Comparison of ENCODE assay signal across 30 mouse cellular contexts in genomic region chr11:50336126-50336525, GRCm38 (mm10). TPM values are rescaled to one million over a fixed set of nuclear protein-coding genes. Genes with fewer than 3 reads are reported as not detected.
A peak's percentile ranks its signal among the peaks of the same experiment; 100 is the strongest.
DNase-seq lines count a peak whose midpoint lies in the region; ATAC-seq and TF ChIP-seq lines count a peak whose summit lies in the region.
"Had no signal": no experiment of that assay in that cellular context is flagged by ENCODE, and none has a peak within 500 bp of the region (broad histone marks: within the 10 kb centered on the region; RNA-seq: fewer than 3 reads in every experiment).

No protein-coding gene starts in this region.

- TF ChIP-seq CTCF in stomach, postnatal 0 days (IDR thresholded peaks at IDR 0.05; ENCODE audit: low read depth) = no peak
- TF ChIP-seq CTCF in left cerebral cortex, adult 2 months (IDR thresholded peaks at IDR 0.05) = no peak

- H3K9me3 ChIP-seq in intestine, embryonic 16.5 days (ENCODE audit: control insufficient read depth, low read length) = no peaks in the 10 kb centered on the region
- H3K9me3 ChIP-seq in stomach, postnatal 0 days (ENCODE audit: control insufficient read depth, low read length) = no peaks in the 10 kb centered on the region
- H3K9me3 ChIP-seq: embryonic facial prominence, embryonic 12.5 days; embryonic facial prominence, embryonic 15.5 days; G1E; hindbrain, embryonic 12.5 days; hindbrain, embryonic 15.5 days had no signal

- H3K4me1 ChIP-seq in intestine, embryonic 16.5 days (ENCODE audit: control insufficient read depth, insufficient read depth, low read length) = no peaks in the 10 kb centered on the region
- H3K4me1 ChIP-seq in stomach, postnatal 0 days (replicated peaks; ENCODE audit: control insufficient read depth, insufficient read depth) = no peaks in the 10 kb centered on the region
- H3K4me1 ChIP-seq: embryonic facial prominence, embryonic 12.5 days; embryonic facial prominence, embryonic 15.5 days; hindbrain, embryonic 12.5 days; hindbrain, embryonic 15.5 days had no signal

- H3K4me3 ChIP-seq in intestine, embryonic 16.5 days (ENCODE audit: low read length) = no peak overlapping the region
- no peak overlapping the region for H3K4me3 ChIP-seq in stomach, postnatal 0 days (ENCODE audit: low read depth, low read length)
- no peak overlapping the region for H3K4me3 ChIP-seq in left cerebral cortex, adult 2 months
- H3K4me3 ChIP-seq: embryonic facial prominence, embryonic 12.5 days; embryonic facial prominence, embryonic 15.5 days; gastrocnemius, adult 2 months; hindbrain, embryonic 12.5 days; hindbrain, embryonic 15.5 days had no signal

- no peak for TF ChIP-seq EP300 in stomach, postnatal 0 days (optimal IDR thresholded peaks at IDR 0.05)

- ATAC-seq in intestine, embryonic 16.5 days = peak; percentile 74
- peak; percentile 54 for ATAC-seq in stomach, postnatal 0 days (ENCODE audit: low FRiP score, low TSS enrichment)
- ATAC-seq: forebrain, embryonic 14.5 days; forebrain, postnatal 0 days had no signal

- WGBS in intestine, embryonic 16.5 days = 39% methylated on average over 1 of the region's 1 CpGs
- WGBS in stomach, postnatal 0 days = 4% methylated on average over 1 of the region's 1 CpGs

- no peaks in the 10 kb centered on the region for H3K36me3 ChIP-seq in intestine, embryonic 16.5 days (ENCODE audit: control insufficient read depth, insufficient read depth, low read length)
- no peaks in the 10 kb centered on the region for H3K36me3 ChIP-seq in stomach, postnatal 0 days (ENCODE audit: control insufficient read depth, insufficient read depth, low read length)
- H3K36me3 ChIP-seq: embryonic facial prominence, embryonic 12.5 days; embryonic facial prominence, embryonic 15.5 days; G1E; hindbrain, embryonic 12.5 days; hindbrain, embryonic 15.5 days had no signal

- no peaks in the 10 kb centered on the region for H3K27me3 ChIP-seq in intestine, embryonic 16.5 days (replicated peaks; ENCODE audit: control insufficient read depth, insufficient read depth, low read length)
- H3K27me3 ChIP-seq in stomach, postnatal 0 days (ENCODE audit: control insufficient read depth, insufficient read depth, low read length) = no peaks in the 10 kb centered on the region
- H3K27me3 ChIP-seq: CH12.LX; embryonic facial prominence, embryonic 12.5 days; embryonic facial prominence, embryonic 15.5 days; hindbrain, embryonic 12.5 days; hindbrain, embryonic 15.5 days had no signal

- peak; percentile 39 for DNase-seq in testis, postnatal 14 days (ENCODE audit: low spot score)
- no peak for DNase-seq in testis, postnatal 10 days (ENCODE audit: low spot score)
- DNase-seq in stomach, postnatal 0 days (ENCODE audit: low spot score) = no peak
- no peak for DNase-seq in cerebellum, postnatal 14 days
- no peak for DNase-seq in left cerebral cortex, adult 2 months (ENCODE audit: extremely low spot score in 1 of 2, low spot score in 2 of 2)
- DNase-seq: adrenal gland, adult 8-10 months; adrenal gland, postnatal 25 days; B cell, adult 2 months; cerebellum, adult 18-20 months; cerebellum, adult 9-10 months; cerebellum, postnatal 25 days; forebrain, postnatal 0 days; gastrocnemius, adult 2 months; gastrocnemius, postnatal 14 days had no signal

- no peak overlapping the region for H3K27ac ChIP-seq in intestine, embryonic 16.5 days (ENCODE audit: low read length)
- H3K27ac ChIP-seq in stomach, postnatal 0 days (replicated peaks) = no peak overlapping the region
- no peak overlapping the region for H3K27ac ChIP-seq in left cerebral cortex, adult 2 months
- H3K27ac ChIP-seq: embryonic facial prominence, embryonic 12.5 days; embryonic facial prominence, embryonic 15.5 days; gastrocnemius, adult 2 months; hindbrain, embryonic 12.5 days; hindbrain, embryonic 15.5 days had no signal

- H3K4me2 ChIP-seq in intestine, embryonic 16.5 days (ENCODE audit: low read depth, low read length) = no peak overlapping the region
- H3K4me2 ChIP-seq in stomach, postnatal 0 days (replicated peaks; ENCODE audit: low read depth) = no peak overlapping the region
- H3K4me2 ChIP-seq: embryonic facial prominence, embryonic 12.5 days; embryonic facial prominence, embryonic 15.5 days; heart, embryonic 11.5 days; hindbrain, embryonic 12.5 days; hindbrain, embryonic 15.5 days had no signal

- H3K9ac ChIP-seq in intestine, embryonic 16.5 days (ENCODE audit: low read depth, low read length) = no peak overlapping the region
- no peak overlapping the region for H3K9ac ChIP-seq in stomach, postnatal 0 days (ENCODE audit: low read length)
- H3K9ac ChIP-seq: embryonic facial prominence, embryonic 12.5 days; embryonic facial prominence, embryonic 15.5 days; forebrain, postnatal 0 days; hindbrain, embryonic 12.5 days; hindbrain, embryonic 15.5 days had no signal

- intact Hi-C loops in left cerebral cortex, adult 2 months (cut with DNase I) = no loop called here

RNA-seq across cellular contexts. Expression of gene Canx, which starts 10.7 kb away (rescaled TPM):
- 347 and 362 TPM in 2 replicates for polyA plus RNA-seq in intestine, embryonic 16.5 days (2015; fragmentation: Nextera tagmentation; extraction: Ambion mirVana)
- polyA plus RNA-seq in stomach, postnatal 0 days (2015; fragmentation: Nextera tagmentation; extraction: Ambion mirVana) = 171 and 181 TPM in 2 replicates
- 100 to 1,000 TPM; 387 to 418 TPM for total RNA-seq in left cerebral cortex, adult 2 months (2021)

RNA-seq across cellular contexts. Expression of gene Cby3, which starts 18.1 kb away (rescaled TPM):
- polyA plus RNA-seq in intestine, embryonic 16.5 days (2015; fragmentation: Nextera tagmentation; extraction: Ambion mirVana) = 0.20 and 0.21 TPM in 2 replicates
- 0.15 and 0.28 TPM in 2 replicates for polyA plus RNA-seq in stomach, postnatal 0 days (2015; fragmentation: Nextera tagmentation; extraction: Ambion mirVana)
- total RNA-seq in left cerebral cortex, adult 2 months (2021) = not detected
- total RNA-seq: adrenal gland, adult 8-10 months; adrenal gland, postnatal 25 days; CH12.LX; common myeloid progenitor, adult 5-6 weeks; forebrain, postnatal 0 days; G1E; gastrocnemius, adult 2 months; gastrocnemius, postnatal 14 days; gastrocnemius, postnatal 4 days; heart, adult 8-10 months; heart, postnatal 25 days; hematopoietic stem cell, adult 5-6 weeks had no signal
- polyA plus RNA-seq: G1E; heart, embryonic 11.5 days; heart, embryonic 14.5 days; heart, postnatal 0 days had no signal

RNA-seq across cellular contexts. Expression of gene Hnrnph1, which starts 40.7 kb away (rescaled TPM):
- polyA plus RNA-seq in intestine, embryonic 16.5 days (2015; fragmentation: Nextera tagmentation; extraction: Ambion mirVana) = 243 and 262 TPM in 2 replicates
- polyA plus RNA-seq in stomach, postnatal 0 days (2015; fragmentation: Nextera tagmentation; extraction: Ambion mirVana) = 113 and 115 TPM in 2 replicates
- total RNA-seq in left cerebral cortex, adult 2 months (2021) = 100 to 1,000 TPM; 272 to 274 TPM

RNA-seq across cellular contexts. Expression of gene Maml1, which starts 44.0 kb away (rescaled TPM):
- 2.9 and 3.0 TPM in 2 replicates for polyA plus RNA-seq in intestine, embryonic 16.5 days (2015; fragmentation: Nextera tagmentation; extraction: Ambion mirVana)
- polyA plus RNA-seq in stomach, postnatal 0 days (2015; fragmentation: Nextera tagmentation; extraction: Ambion mirVana) = 2.4 TPM in 2 replicates
- total RNA-seq in left cerebral cortex, adult 2 months (2021) = 10 to 100 TPM; 11.1 to 11.5 TPM
